Mouse (Mus musculus) thymus, adult 2 months (tissue): Measurements from ENCODE around the gene Prmt3. TPM values are rescaled to one million over a fixed set of nuclear protein-coding genes. Genes with fewer than 3 reads are reported as not detected.

Experiments
- DNase-seq: peaks from one replicate; pipeline ENCODE4 v3.0.0; 2021
- H3K27ac ChIP-seq: fragments of 200-500 bp; 2 replicates; pipeline ENCODE4 v1.5.1; 2012; ENCODE audit warnings: low read length, control low read depth; ENCODE audit not compliant: control insufficient read depth, insufficient read depth
- H3K27me3 ChIP-seq: fragments of 200-500 bp; 2 replicates; pipeline ENCODE4 v1.6.1; 2012; ENCODE audit warnings: mild to moderate bottlenecking, low read length, moderate library complexity, mixed read lengths; ENCODE audit not compliant: control insufficient read depth, insufficient read depth
- H3K36me3 ChIP-seq: fragments of 200-500 bp; 2 replicates; pipeline ENCODE4 v1.6.1; 2012; ENCODE audit warnings: mild to moderate bottlenecking, low read length, moderate library complexity; ENCODE audit not compliant: control insufficient read depth, insufficient read depth
- H3K4me1 ChIP-seq: fragments of 200-500 bp; replicated peaks from 2 replicates; pipeline ENCODE4 v1.6.1; 2012; ENCODE audit warnings: low read length; ENCODE audit not compliant: control insufficient read depth, insufficient read depth
- H3K4me3 ChIP-seq: fragments of 200-500 bp; 2 replicates; pipeline ENCODE4 v1.5.1; 2012; ENCODE audit warnings: mild to moderate bottlenecking, low read length, control low read depth, moderate library complexity; ENCODE audit not compliant: control insufficient read depth, insufficient read depth
- CTCF ChIP-seq: fragments of 200-500 bp; IDR thresholded peaks from 2 replicates; pipeline ENCODE4 v1.5.1; 2012; ENCODE audit warnings: mild to moderate bottlenecking, control low read depth, low read length, moderate library complexity, borderline replicate concordance; ENCODE audit not compliant: control insufficient read depth, poor library complexity, insufficient read depth; ENCODE audit errors: extremely low read depth
- POLR2A ChIP-seq: fragments of 200-500 bp; IDR thresholded peaks from 2 replicates; pipeline ENCODE4 v1.6.1; 2012; ENCODE audit warnings: mild to moderate bottlenecking, low read length, control low read depth, moderate library complexity; ENCODE audit not compliant: control insufficient read depth, poor library complexity, insufficient read depth; ENCODE audit errors: extremely low read depth
- WGBS: fragments of 180-500 bp; shearing (Covaris S2); methylation state at CpG from one replicate; pipeline ENCODE4 v1.1.7; 2018; 5-methylcytosine and 5-hydroxymethylcytosine counted together
- polyA plus RNA-seq: library from polyadenylated mRNA; depleted of rRNA; stranded (reverse); fragments of >200 nt; gene quantifications from 2 replicates; pipeline ENCODE4 v1.2.3, GENCODE M21; 2012

Prmt3 gene
- polyA plus RNA-seq, 1 experiment = 35.0 TPM

GRCm38 (mm10) chr7:49819393-49819792 is 41.2 kb downstream of the Prmt3 start:
- 94% methylated on average over 4 of the region's 4 CpGs for WGBS
- H3K27ac ChIP-seq = no peak overlapping the region
- no peak for TF ChIP-seq CTCF
- no peak for TF ChIP-seq POLR2A
- no peaks in the 10 kb centered on the region for H3K27me3 ChIP-seq
- H3K4me1 ChIP-seq = no peaks in the 10 kb centered on the region; the same call in 1 of the 2 replicates
- DNase-seq = no peak
- H3K4me3 ChIP-seq = no peak overlapping the region
- H3K36me3 ChIP-seq = peaks cover 5% of the 10 kb centered on the region

DNA sequence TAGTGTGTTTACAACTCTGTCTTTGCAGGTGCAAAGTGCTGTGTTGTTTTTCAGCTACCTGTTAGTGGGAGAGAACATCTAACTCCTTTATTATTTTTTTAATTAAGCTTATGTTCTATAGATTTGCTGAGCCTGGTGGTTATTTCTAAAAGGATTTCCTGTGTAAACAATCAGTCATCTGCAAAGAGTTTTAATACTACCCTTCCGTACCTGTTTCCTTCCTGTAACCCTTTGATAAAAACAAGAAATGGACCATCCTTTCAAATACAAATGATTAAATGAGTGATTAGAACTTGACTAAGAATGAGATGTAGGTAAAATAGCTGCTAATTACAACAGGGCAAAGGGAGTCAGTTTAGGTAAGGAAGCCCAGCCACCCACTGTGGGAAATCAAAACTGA is 43.2 kb downstream of the Prmt3 start:
- WGBS = 94% methylated on average over 1 of the region's 1 CpGs
- no peak for DNase-seq

GRCm38 (mm10) chr7:49822028-49822427 is 43.9 kb downstream of the Prmt3 start:
- TF ChIP-seq CTCF = no peak
- no peak for TF ChIP-seq POLR2A
- Histone ChIP-seq H3K27ac (no peak overlapping the region), H3K4me3 (no peak overlapping the region), H3K36me3 (peaks cover 5% of the 10 kb centered on the region), H3K4me1 (no peaks in the 10 kb centered on the region; the same call in 1 of the 2 replicates), H3K27me3 (no peaks in the 10 kb centered on the region)
- no peak for DNase-seq
- WGBS = 67% methylated on average over 2 of the region's 2 CpGs

More for the DNA sequence above, 43.2 kb downstream of the Prmt3 start:
- TF ChIP-seq CTCF = no peak
- TF ChIP-seq POLR2A = no peak
- no peak overlapping the region for H3K27ac ChIP-seq
- H3K4me1 ChIP-seq = no peaks in the 10 kb centered on the region; the same call in 1 of the 2 replicates
- H3K36me3 ChIP-seq = peaks cover 5% of the 10 kb centered on the region
- no peaks in the 10 kb centered on the region for H3K27me3 ChIP-seq
- no peak overlapping the region for H3K4me3 ChIP-seq

DNA sequence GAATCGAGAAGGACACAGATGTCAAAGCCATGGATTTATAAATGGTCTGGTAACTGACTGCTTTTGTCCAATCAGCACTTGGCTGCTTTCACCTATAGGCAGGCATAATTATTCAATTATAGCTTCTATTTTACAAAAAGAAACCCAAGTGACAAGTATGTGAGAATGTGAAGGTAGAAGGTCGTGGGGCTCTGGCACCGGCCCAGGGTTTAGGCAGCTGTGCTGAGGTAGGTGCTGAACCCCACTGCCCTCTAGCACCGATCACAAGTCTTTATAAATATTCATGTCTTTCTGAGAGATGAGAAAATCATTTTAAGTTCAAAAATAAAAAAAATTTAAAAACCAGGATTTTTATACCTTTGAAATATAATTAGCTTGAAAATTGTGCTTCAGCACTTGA is 45.4 kb downstream of the Prmt3 start:
- H3K36me3 ChIP-seq = peaks cover 5% of the 10 kb centered on the region
- H3K27ac ChIP-seq = no peak overlapping the region
- no peak for DNase-seq
- no peak overlapping the region for H3K4me3 ChIP-seq
- H3K27me3 ChIP-seq = no peaks in the 10 kb centered on the region
- peaks cover 2% of the 10 kb centered on the region; the same call in 1 of the 2 replicates for H3K4me1 ChIP-seq
- no peak for TF ChIP-seq CTCF
- no peak for TF ChIP-seq POLR2A
- WGBS = 93% methylated on average over 4 of the region's 4 CpGs

GRCm38 (mm10) chr7:49824043-49824442 is 45.9 kb downstream of the Prmt3 start:
- H3K36me3 ChIP-seq = peaks cover 3% of the 10 kb centered on the region
- 68% methylated on average over 6 of the region's 6 CpGs for WGBS

DNA sequence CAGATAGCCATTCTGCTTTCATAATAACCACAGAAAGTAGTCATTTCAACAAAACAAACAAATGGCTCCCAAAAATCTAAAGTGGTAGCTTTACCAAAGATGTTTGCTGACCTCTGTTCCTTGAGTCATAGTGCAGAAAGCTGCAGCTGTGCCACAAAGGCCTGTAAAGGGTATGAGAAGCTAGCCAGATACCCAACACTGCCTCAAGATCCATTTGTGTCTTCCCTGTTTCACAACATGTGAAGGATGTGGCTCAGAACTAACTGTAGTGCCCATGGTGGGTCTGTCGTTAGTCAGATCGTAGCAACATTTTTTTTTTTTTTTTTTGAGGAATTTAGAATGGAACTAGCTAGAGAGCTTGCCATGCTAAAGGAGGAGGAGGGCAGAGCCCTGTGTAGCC is 46.4 kb downstream of the Prmt3 start:
- 84% methylated on average over 2 of the region's 2 CpGs for WGBS
- Histone ChIP-seq H3K36me3 (no peaks in the 10 kb centered on the region; the same call in 1 of the 2 replicates), H3K27me3 (no peaks in the 10 kb centered on the region), H3K4me3 (no peak overlapping the region), H3K27ac (no peak overlapping the region), H3K4me1 (peaks cover 2% of the 10 kb centered on the region; the same call in 1 of the 2 replicates)
- no peak for TF ChIP-seq POLR2A
- no peak for TF ChIP-seq CTCF
- DNase-seq = no peak

More at GRCm38 (mm10) chr7:49824043-49824442, 45.9 kb downstream of the Prmt3 start:
- Histone ChIP-seq H3K4me3 (no peak overlapping the region), H3K4me1 (peaks cover 2% of the 10 kb centered on the region; the same call in 1 of the 2 replicates), H3K27me3 (no peaks in the 10 kb centered on the region), H3K27ac (no peak overlapping the region)
- no peak for DNase-seq
- TF ChIP-seq POLR2A (no peak), CTCF (no peak)

GRCm38 (mm10) chr7:49825492-49825891 is 47.3 kb downstream of the Prmt3 start:
- DNase-seq = no peak
- Histone ChIP-seq H3K27ac (no peak overlapping the region), H3K36me3 (no peaks in the 10 kb centered on the region; the same call in 1 of the 2 replicates), H3K27me3 (no peaks in the 10 kb centered on the region), H3K4me3 (no peak overlapping the region), H3K4me1 (peaks cover 2% of the 10 kb centered on the region; the same call in 1 of the 2 replicates)
- 97% methylated on average over 3 of the region's 3 CpGs for WGBS
- TF ChIP-seq CTCF (no peak), POLR2A (no peak)
